In the genomic region with DNA sequence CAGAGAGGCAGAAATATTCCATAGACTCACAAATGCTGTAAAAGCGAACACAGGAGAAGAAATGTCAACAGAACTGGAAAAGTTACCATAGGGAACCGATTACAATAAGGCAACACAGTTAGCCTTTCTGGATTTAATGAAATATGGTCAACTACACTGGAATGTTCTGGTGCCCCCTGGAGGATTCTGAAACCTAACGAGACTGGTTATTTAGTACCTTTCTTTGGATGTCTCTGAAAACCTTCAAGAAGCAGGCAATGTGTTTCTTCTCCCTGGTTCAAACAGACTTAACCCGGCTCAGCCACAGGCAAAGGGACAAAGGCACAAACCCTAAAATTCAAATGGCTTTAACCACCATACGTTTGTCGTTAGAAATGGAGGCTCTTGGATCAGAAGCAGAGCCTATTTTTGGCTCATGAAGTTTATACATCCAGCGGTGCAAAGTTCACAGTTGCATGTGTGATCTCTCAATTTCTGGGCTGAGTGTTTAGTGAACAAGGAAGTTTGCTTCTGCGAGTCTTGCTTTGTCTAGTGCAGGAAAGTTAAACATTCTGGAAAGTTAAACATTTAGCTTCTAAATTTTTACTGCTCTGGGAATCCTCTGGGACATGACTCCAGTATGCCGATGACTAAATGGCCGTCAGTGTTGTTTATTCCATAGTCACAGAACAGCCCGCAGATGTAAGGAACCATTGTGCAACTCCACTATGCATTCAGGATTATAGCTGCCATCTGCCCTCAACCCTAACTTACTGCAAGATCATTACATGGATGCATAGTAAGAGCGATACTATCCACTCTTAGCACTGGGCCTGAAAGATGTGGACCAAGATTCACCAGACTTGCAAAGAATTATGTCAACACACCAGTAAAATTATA, we compare ENCODE assay signal across 8 mouse cellular contexts.
DNase-seq lines count a peak whose midpoint lies in the region; ATAC-seq lines count a peak whose summit lies in the region.

No protein-coding gene starts in this region.

- no peak for ATAC-seq in heart, embryonic 11.5 days (replicated peaks; ENCODE audit: insufficient number of reproducible peaks, low FRiP score, low TSS enrichment)
- ATAC-seq in hindbrain, embryonic 14.5 days (ENCODE audit: low FRiP score): no peak

- H3K36me3 ChIP-seq in heart, embryonic 11.5 days (ENCODE audit: control insufficient read depth, insufficient read depth, low read length): no peaks in the 10 kb centered on the region
- H3K36me3 ChIP-seq in hindbrain, embryonic 14.5 days (replicated peaks; ENCODE audit: control insufficient read depth, insufficient read depth): no peaks in the 10 kb centered on the region

- peaks cover 3% of the 10 kb centered on the region; the same call in 1 of the 2 replicates for H3K4me1 ChIP-seq in heart, embryonic 11.5 days (ENCODE audit: control insufficient read depth, insufficient read depth, low read length)
- no peaks in the 10 kb centered on the region for H3K4me1 ChIP-seq in hindbrain, embryonic 14.5 days (replicated peaks; ENCODE audit: control insufficient read depth, insufficient read depth, low read length)

- no peak overlapping the region for H3K9ac ChIP-seq in heart, embryonic 11.5 days (ENCODE audit: low read depth, low read length)
- no peak overlapping the region for H3K9ac ChIP-seq in hindbrain, embryonic 14.5 days

- H3K4me3 ChIP-seq in heart, embryonic 11.5 days (ENCODE audit: low read depth, low read length): no peak overlapping the region
- H3K4me3 ChIP-seq in hindbrain, embryonic 14.5 days (replicated peaks; ENCODE audit: low read length): no peak overlapping the region

- no peaks in the 10 kb centered on the region for H3K9me3 ChIP-seq in heart, embryonic 11.5 days (replicated peaks; ENCODE audit: control insufficient read depth, low read length)
- no peaks in the 10 kb centered on the region for H3K9me3 ChIP-seq in hindbrain, embryonic 14.5 days (ENCODE audit: control insufficient read depth, low read length)

- intact Hi-C loops in left cerebral cortex, postnatal 4 days (cut with DNase I): no loop called here

- no peak overlapping the region for H3K27ac ChIP-seq in heart, embryonic 11.5 days (ENCODE audit: low read depth, low read length)
- H3K27ac ChIP-seq in hindbrain, embryonic 14.5 days: no peak overlapping the region

- H3K4me2 ChIP-seq in heart, embryonic 11.5 days: no peak overlapping the region
- no peak overlapping the region for H3K4me2 ChIP-seq in hindbrain, embryonic 14.5 days (replicated peaks)

- WGBS in heart, embryonic 11.5 days (ENCODE audit: insufficient replicate concordance): 73% methylated on average over 12 of the region's 12 CpGs
- WGBS in hindbrain, embryonic 14.5 days: 76% methylated on average over 12 of the region's 12 CpGs

- DNase-seq in heart, adult 18-20 months: peak; percentile 39 to 70
- DNase-seq in B cell, adult 2 months: peak; percentile 58 to 67
- peak; percentile 66 to 69 for DNase-seq in cerebellum, postnatal 14 days
- peak; percentile 54 for DNase-seq in hindbrain, embryonic 14.5 days (ENCODE audit: low spot score)
- DNase-seq in left cerebral cortex, postnatal 4 days: peak; percentile 22
- DNase-seq in retina, postnatal 1 day: peak; percentile 29
- DNase-seq in liver: no peak

- no peaks in the 10 kb centered on the region for H3K27me3 ChIP-seq in heart, embryonic 11.5 days (ENCODE audit: control insufficient read depth, insufficient read depth, low read length)
- H3K27me3 ChIP-seq in hindbrain, embryonic 14.5 days (ENCODE audit: control insufficient read depth, insufficient read depth, low read length): no peaks in the 10 kb centered on the region
